Mouse (Mus musculus) liver, adult (tissue): ENCODE data around the gene BC005624.

ENCODE experiments used
- GATA4 ChIP-seq: IDR thresholded peaks from 2 replicates; pipeline ENCODE4 v1.6.1; 2014; ENCODE audit warnings: mild to moderate bottlenecking, low read length; ENCODE audit not compliant: insufficient replicate concordance

Gene BC005624

GRCm38 (mm10) chr2:30952457-30952823 is 29.6 kb downstream of the BC005624 start:
- no peak for TF ChIP-seq GATA4

GRCm38 (mm10) chr2:30942603-30943011 is 39.4 kb downstream of the BC005624 start:
- TF ChIP-seq GATA4: no peak

GRCm38 (mm10) chr2:30941586-30941985 is 40.4 kb downstream of the BC005624 start:
- TF ChIP-seq GATA4: no peak

- TF ChIP-seq GATA4: no peak
Measured at GRCm38 (mm10) chr2:30938574-30938991, 43.4 kb downstream of the BC005624 start.

GRCm38 (mm10) chr2:30937731-30938130 is 44.3 kb downstream of the BC005624 start:
- no peak for TF ChIP-seq GATA4

- TF ChIP-seq GATA4: no peak
Measured at GRCm38 (mm10) chr2:30936808-30937207, 45.2 kb downstream of the BC005624 start.

GRCm38 (mm10) chr2:30933917-30934450 is 48.0 kb downstream of the BC005624 start:
- no peak for TF ChIP-seq GATA4

- TF ChIP-seq GATA4: no peak
Measured at GRCm38 (mm10) chr2:30933032-30933431, 49.0 kb downstream of the BC005624 start.

- no peak for TF ChIP-seq GATA4
Measured at GRCm38 (mm10) chr2:30931922-30932321, 50.1 kb downstream of the BC005624 start.

- TF ChIP-seq GATA4: no peak
Measured at GRCm38 (mm10) chr2:30929483-30930045, 52.4 kb downstream of the BC005624 start, which contains the start of gene Ptges. TSS of gene Ptges (minus strand) at chr2:30929863.

- TF ChIP-seq GATA4: no peak
Measured at GRCm38 (mm10) chr2:30928893-30929482, 53.0 kb downstream of the BC005624 start.

- TF ChIP-seq GATA4: no peak
Measured at GRCm38 (mm10) chr2:30927844-30928628, 54.0 kb downstream of the BC005624 start.

GRCm38 (mm10) chr2:30927151-30927781 is 54.7 kb downstream of the BC005624 start:
- TF ChIP-seq GATA4: no peak

- no peak for TF ChIP-seq GATA4
Measured at GRCm38 (mm10) chr2:30926381-30926780, 55.6 kb downstream of the BC005624 start.

GRCm38 (mm10) chr2:30925181-30925580 is 56.8 kb downstream of the BC005624 start:
- TF ChIP-seq GATA4: no peak
